Mouse (Mus musculus) midbrain, embryonic 12.5 days (tissue): ENCODE results near the gene Ikzf2. TPM values are rescaled to one million over a fixed set of nuclear protein-coding genes. Genes with fewer than 3 reads are reported as not detected.

ENCODE experiments used
- ATAC-seq: fragments of 200-750 bp; cut with Nextera tagmentation; 2 replicates; pipeline ENCODE4 v1.8.0; 2017; ENCODE audit warnings: low read depth, moderate TSS enrichment, moderate library complexity; ENCODE audit not compliant: low FRiP score
- H3K27ac ChIP-seq: fragments of 300-500 bp; sonication (generic); replicated peaks from 2 replicates; pipeline ENCODE4 v1.5.1; 2016; ENCODE audit warnings: mild to moderate bottlenecking
- H3K27me3 ChIP-seq: fragments of 300-500 bp; sonication (generic); 2 replicates; pipeline ENCODE4 v1.6.1; 2016; ENCODE audit warnings: mild to moderate bottlenecking
- H3K36me3 ChIP-seq: fragments of 300-500 bp; sonication (generic); 2 replicates; pipeline ENCODE4 v1.6.1; 2016
- H3K4me1 ChIP-seq: fragments of 300-500 bp; sonication (generic); 2 replicates; pipeline ENCODE4 v1.6.1; 2016
- H3K4me2 ChIP-seq: fragments of 300-500 bp; sonication (generic); replicated peaks from 2 replicates; pipeline ENCODE4 v1.6.1; 2016; ENCODE audit warnings: mild to moderate bottlenecking, moderate library complexity
- H3K4me3 ChIP-seq: fragments of 300-500 bp; sonication (generic); 2 replicates; pipeline ENCODE4 v1.5.1; 2016; ENCODE audit warnings: mild to moderate bottlenecking
- H3K9ac ChIP-seq: fragments of 300-500 bp; sonication (generic); replicated peaks from 2 replicates; pipeline ENCODE4 v1.6.1; 2016; ENCODE audit warnings: mild to moderate bottlenecking, moderate library complexity
- H3K9me3 ChIP-seq: fragments of 300-500 bp; sonication (generic); 2 replicates; pipeline ENCODE4 v1.6.1; 2016; ENCODE audit warnings: mild to moderate bottlenecking
- WGBS: fragments of 180-500 bp; shearing (Covaris S2); methylation state at CpG from one replicate; pipeline ENCODE4 v1.1.7; 2016; 5-methylcytosine and 5-hydroxymethylcytosine counted together
- polyA plus RNA-seq: library from polyadenylated mRNA; unstranded; fragments of >200 nt; fragmentation: Nextera tagmentation; extraction: Ambion mirVana; gene quantifications from 2 replicates; pipeline ENCODE4 v1.2.1, GENCODE M21; 2016

Gene Ikzf2
- polyA plus RNA-seq, 1 experiment from 2014 or later, result 6.0 TPM

DNA sequence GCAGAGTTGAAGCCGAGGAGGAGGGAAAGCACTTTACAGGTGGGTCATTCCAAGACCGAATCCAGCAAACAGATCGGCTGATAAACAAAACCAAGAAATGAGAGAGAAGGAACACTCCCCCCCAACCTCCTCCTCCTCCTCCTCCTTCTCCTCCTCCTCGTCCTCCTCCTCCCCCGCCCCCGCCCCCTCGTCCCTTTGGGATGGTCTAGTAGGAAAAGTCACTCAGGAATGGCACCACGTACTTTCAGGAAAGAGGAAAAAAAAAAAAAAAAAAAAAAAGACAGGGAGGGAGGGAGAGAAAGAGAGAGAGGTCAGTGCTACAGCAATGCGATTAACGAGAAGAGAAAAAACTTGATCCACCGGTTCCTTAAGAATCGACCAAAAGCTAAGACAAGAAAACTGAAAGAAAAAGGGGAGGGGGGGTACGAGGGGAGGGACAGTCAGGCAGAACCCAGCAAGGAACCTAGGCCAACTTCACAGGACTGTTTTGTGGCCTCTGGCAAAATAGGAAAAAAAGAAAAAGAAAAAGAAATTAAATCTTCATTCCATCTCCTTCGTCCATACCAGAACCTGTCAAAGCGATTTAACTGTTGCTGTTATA is 1.1 kb downstream of the Ikzf2 start:
- WGBS, result 1% methylated on average over 13 of the region's 15 CpGs
- H3K27me3 ChIP-seq, result no peaks in the 10 kb centered on the region
- ATAC-seq, result no peak
- peak overlapping the region; percentile 69 for H3K9ac ChIP-seq
- H3K36me3 ChIP-seq, result no peaks in the 10 kb centered on the region
- peak overlapping the region; percentile 64 for H3K4me3 ChIP-seq
- H3K27ac ChIP-seq, result no peak overlapping the region
- H3K9me3 ChIP-seq, result no peaks in the 10 kb centered on the region
- H3K4me2 ChIP-seq, result peak overlapping the region; percentile 78
- H3K4me1 ChIP-seq, result peaks cover 10% of the 10 kb centered on the region

- H3K27ac ChIP-seq, result no peak overlapping the region
- peak overlapping the region; percentile 78 for H3K4me2 ChIP-seq
- no peak for ATAC-seq
- H3K27me3 ChIP-seq, result no peaks in the 10 kb centered on the region
- peaks cover 10% of the 10 kb centered on the region for H3K4me1 ChIP-seq
- peak overlapping the region; percentile 60 for H3K9ac ChIP-seq
- H3K36me3 ChIP-seq, result no peaks in the 10 kb centered on the region
- 2% methylated on average over 11 of the region's 11 CpGs for WGBS
- peak overlapping the region; percentile 64 for H3K4me3 ChIP-seq
- H3K9me3 ChIP-seq, result no peaks in the 10 kb centered on the region
Observed at GRCm38 (mm10) chr1:69685049-69685889, 1.8 kb downstream of the Ikzf2 start.

DNA sequence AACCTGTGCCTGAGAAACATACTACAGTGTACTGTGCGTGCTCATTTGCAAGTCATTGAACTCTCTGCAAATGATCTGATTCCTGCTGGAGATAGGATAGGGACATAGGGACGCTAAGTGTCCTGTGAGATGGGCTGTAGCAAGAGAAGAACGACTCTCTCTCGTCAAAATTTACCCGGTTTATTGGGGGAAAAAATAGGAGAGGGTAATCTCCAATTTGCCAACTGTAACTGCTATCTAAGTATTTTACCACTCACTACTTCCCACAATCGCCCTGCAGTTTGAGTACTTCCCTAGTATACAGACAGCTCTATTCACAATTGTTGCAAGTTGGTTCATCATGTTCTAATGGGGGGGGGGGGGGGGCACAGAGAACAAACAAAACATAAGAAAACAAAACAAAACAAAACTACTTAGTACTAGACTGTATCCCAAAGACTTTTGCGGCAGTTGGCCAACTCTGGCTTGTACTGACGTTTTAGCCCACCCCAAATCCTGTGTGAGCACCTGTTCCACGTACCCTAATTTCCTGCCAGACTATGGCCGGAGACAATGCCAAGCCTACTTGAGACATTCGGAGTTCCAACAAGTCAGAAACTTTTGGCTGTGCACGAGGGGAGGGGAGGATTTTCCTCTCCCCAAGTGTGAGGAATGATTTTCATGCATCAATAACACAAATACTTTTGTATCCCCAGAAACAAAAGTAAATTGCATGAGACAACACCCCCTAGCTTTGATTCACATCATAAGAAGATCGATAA is 2.6 kb downstream of the Ikzf2 start:
- Histone ChIP-seq H3K27ac (no peak overlapping the region), H3K9me3 (no peaks in the 10 kb centered on the region), H3K36me3 (no peaks in the 10 kb centered on the region), H3K4me2 (peak overlapping the region; percentile 78), H3K27me3 (no peaks in the 10 kb centered on the region), H3K4me3 (peak overlapping the region; percentile 64), H3K9ac (no peak overlapping the region), H3K4me1 (peaks cover 10% of the 10 kb centered on the region)
- WGBS, result 31% methylated on average over 13 of the region's 13 CpGs
- ATAC-seq, result no peak

- H3K27me3 ChIP-seq, result no peaks in the 10 kb centered on the region
- no peak for ATAC-seq
- no peak overlapping the region for H3K9ac ChIP-seq
- H3K4me1 ChIP-seq, result peaks cover 9% of the 10 kb centered on the region
- no peaks in the 10 kb centered on the region for H3K36me3 ChIP-seq
- H3K4me2 ChIP-seq, result peak overlapping the region; percentile 78
- no peaks in the 10 kb centered on the region for H3K9me3 ChIP-seq
- 74% methylated on average over 3 of the region's 3 CpGs for WGBS
- no peak overlapping the region for H3K27ac ChIP-seq
- no peak overlapping the region for H3K4me3 ChIP-seq
Observed at GRCm38 (mm10) chr1:69683851-69684250, 3.2 kb downstream of the Ikzf2 start.

- ATAC-seq, result no peak
- Histone ChIP-seq H3K9me3 (no peaks in the 10 kb centered on the region), H3K27me3 (no peaks in the 10 kb centered on the region), H3K4me2 (no peak overlapping the region), H3K4me3 (no peak overlapping the region), H3K27ac (no peak overlapping the region), H3K36me3 (no peaks in the 10 kb centered on the region), H3K4me1 (peaks cover 6% of the 10 kb centered on the region), H3K9ac (no peak overlapping the region)
- WGBS, result 92% methylated on average over 8 of the region's 8 CpGs
Observed at GRCm38 (mm10) chr1:69683058-69683457, 4.0 kb downstream of the Ikzf2 start.

- no peaks in the 10 kb centered on the region for H3K9me3 ChIP-seq
- no peaks in the 10 kb centered on the region for H3K27me3 ChIP-seq
- H3K4me3 ChIP-seq, result no peak overlapping the region
- no peak overlapping the region for H3K9ac ChIP-seq
- no peak for ATAC-seq
- no peak overlapping the region for H3K4me2 ChIP-seq
- H3K27ac ChIP-seq, result no peak overlapping the region
- no peaks in the 10 kb centered on the region for H3K36me3 ChIP-seq
- 82% methylated on average over 3 of the region's 3 CpGs for WGBS
- peaks cover 6% of the 10 kb centered on the region for H3K4me1 ChIP-seq
Observed at GRCm38 (mm10) chr1:69682261-69682660, 4.8 kb downstream of the Ikzf2 start.

DNA sequence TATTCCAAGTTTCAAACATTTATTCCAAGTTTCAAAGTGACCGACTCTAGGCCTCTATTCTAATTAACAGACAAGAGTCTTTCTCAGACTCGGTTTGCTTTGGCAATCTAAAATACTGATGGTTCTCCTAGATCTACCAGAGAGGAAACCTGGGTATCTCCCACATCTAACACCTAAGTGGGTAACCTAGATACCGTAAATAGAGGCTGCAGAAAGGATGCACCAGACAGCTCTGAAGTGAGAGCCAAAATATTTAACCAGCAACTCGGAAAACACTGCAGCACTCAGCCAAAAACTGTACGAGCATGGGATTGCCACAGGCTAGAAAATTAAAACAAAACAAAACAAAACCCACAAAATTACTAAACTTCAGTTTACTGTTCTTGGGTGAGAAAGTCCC is 6.0 kb downstream of the Ikzf2 start:
- no peaks in the 10 kb centered on the region for H3K9me3 ChIP-seq
- peaks cover 6% of the 10 kb centered on the region for H3K4me1 ChIP-seq
- H3K4me3 ChIP-seq, result no peak overlapping the region
- no peaks in the 10 kb centered on the region for H3K36me3 ChIP-seq
- no peak overlapping the region for H3K9ac ChIP-seq
- whole genome bisulfite sequencing, result 89% methylated on average over 5 of the region's 5 CpGs
- ATAC-seq, result no peak
- H3K27ac ChIP-seq, result no peak overlapping the region
- H3K4me2 ChIP-seq, result no peak overlapping the region
- no peaks in the 10 kb centered on the region for H3K27me3 ChIP-seq

DNA sequence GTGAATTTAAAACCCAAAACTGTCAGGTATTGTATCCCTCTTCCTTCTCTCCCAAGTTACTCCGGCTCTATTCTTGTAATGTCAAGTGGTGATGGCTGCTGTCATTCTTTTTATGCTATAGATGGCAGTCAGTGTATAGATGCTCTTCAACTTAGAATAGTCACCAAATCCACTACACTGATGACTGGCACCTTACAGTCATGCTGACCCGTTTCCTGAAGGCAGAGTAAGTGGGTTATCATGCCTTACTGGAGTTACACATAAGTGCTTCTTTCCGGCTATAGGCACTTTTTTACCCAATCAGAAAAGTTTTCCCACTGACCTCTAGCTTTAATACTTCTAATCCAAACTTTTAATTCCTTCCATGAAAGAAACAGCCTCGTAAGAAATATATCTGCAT is 6.5 kb downstream of the Ikzf2 start:
- H3K4me3 ChIP-seq, result no peak overlapping the region
- H3K27ac ChIP-seq, result no peak overlapping the region
- no peak overlapping the region for H3K4me2 ChIP-seq
- no peak overlapping the region for H3K9ac ChIP-seq
- peaks cover 6% of the 10 kb centered on the region for H3K4me1 ChIP-seq
- 88% methylated on average over 4 of the region's 4 CpGs for WGBS
- no peak for ATAC-seq
- no peaks in the 10 kb centered on the region for H3K27me3 ChIP-seq
- H3K36me3 ChIP-seq, result no peaks in the 10 kb centered on the region
- no peaks in the 10 kb centered on the region for H3K9me3 ChIP-seq

DNA sequence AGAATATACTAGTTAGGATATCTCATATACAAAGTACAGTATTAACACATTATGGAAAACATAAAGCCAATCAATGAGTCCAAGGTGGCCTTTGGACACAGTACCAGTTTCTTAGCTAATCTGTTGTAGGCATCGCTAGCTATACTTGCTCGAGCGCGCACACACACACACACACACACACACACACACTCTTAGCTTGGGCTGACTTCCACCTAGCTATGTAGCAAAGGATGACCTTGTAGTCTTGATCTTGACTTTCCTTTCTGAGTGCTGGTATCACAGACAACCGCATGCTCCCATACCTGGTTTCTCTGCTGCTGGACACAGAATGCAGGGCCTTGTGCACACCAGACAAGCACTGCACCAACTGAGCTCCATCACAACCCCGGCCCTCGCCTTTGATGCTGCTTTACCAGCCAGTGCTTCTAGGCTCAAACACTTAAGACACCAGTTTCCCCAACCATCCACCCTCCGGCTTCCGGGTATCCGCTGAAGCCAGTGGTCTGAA is 17.1 kb downstream of the Ikzf2 start:
- no peaks in the 10 kb centered on the region for H3K36me3 ChIP-seq
- no peaks in the 10 kb centered on the region for H3K4me1 ChIP-seq
- no peak for ATAC-seq
- H3K4me2 ChIP-seq, result no peak overlapping the region
- H3K27ac ChIP-seq, result no peak overlapping the region
- H3K9me3 ChIP-seq, result no peaks in the 10 kb centered on the region
- H3K27me3 ChIP-seq, result no peaks in the 10 kb centered on the region
- 95% methylated on average over 10 of the region's 10 CpGs for WGBS
- H3K9ac ChIP-seq, result no peak overlapping the region
- no peak overlapping the region for H3K4me3 ChIP-seq

GRCm38 (mm10) chr1:69667456-69667855 is 19.6 kb downstream of the Ikzf2 start:
- H3K4me3 ChIP-seq, result no peak overlapping the region
- H3K9ac ChIP-seq, result no peak overlapping the region
- no peak overlapping the region for H3K27ac ChIP-seq
- WGBS, result 93% methylated on average over 5 of the region's 5 CpGs
- no peaks in the 10 kb centered on the region for H3K9me3 ChIP-seq
- no peaks in the 10 kb centered on the region for H3K27me3 ChIP-seq
- ATAC-seq, result no peak
- no peak overlapping the region for H3K4me2 ChIP-seq
- H3K4me1 ChIP-seq, result no peaks in the 10 kb centered on the region
- H3K36me3 ChIP-seq, result no peaks in the 10 kb centered on the region

- no peaks in the 10 kb centered on the region for H3K27me3 ChIP-seq
- no peak for ATAC-seq
- 80% methylated on average over 2 of the region's 2 CpGs for WGBS
- H3K4me3 ChIP-seq, result no peak overlapping the region
- peaks cover 13% of the 10 kb centered on the region; the same call in 1 of the 2 replicates for H3K4me1 ChIP-seq
- H3K9ac ChIP-seq, result no peak overlapping the region
- H3K36me3 ChIP-seq, result no peaks in the 10 kb centered on the region
- no peak overlapping the region for H3K27ac ChIP-seq
- no peak overlapping the region for H3K4me2 ChIP-seq
- H3K9me3 ChIP-seq, result no peaks in the 10 kb centered on the region
Observed at GRCm38 (mm10) chr1:69659779-69660178, 27.3 kb downstream of the Ikzf2 start.

- no peak overlapping the region for H3K9ac ChIP-seq
- 47% methylated on average over 6 of the region's 6 CpGs for WGBS
- no peak overlapping the region for H3K4me3 ChIP-seq
- no peak overlapping the region for H3K27ac ChIP-seq
- peaks cover 13% of the 10 kb centered on the region; the same call in 1 of the 2 replicates for H3K4me1 ChIP-seq
- no peaks in the 10 kb centered on the region for H3K27me3 ChIP-seq
- no peak for ATAC-seq
- H3K4me2 ChIP-seq, result no peak overlapping the region
- no peaks in the 10 kb centered on the region for H3K36me3 ChIP-seq
- H3K9me3 ChIP-seq, result no peaks in the 10 kb centered on the region
Observed at GRCm38 (mm10) chr1:69658051-69658450, 29.0 kb downstream of the Ikzf2 start.
